Mouse (Mus musculus) lung, embryonic 16.5 days (tissue): ENCODE results near the gene Sgip1. TPM values are rescaled to one million over a fixed set of nuclear protein-coding genes. Genes with fewer than 3 reads are reported as not detected.

ENCODE experiments used
- ATAC-seq: fragments of 200-750 bp; cut with Nextera tagmentation; 2 replicates; pipeline ENCODE4 v1.8.0; 2017; ENCODE audit warnings: low read depth, mild to moderate bottlenecking, moderate library complexity
- H3K27ac ChIP-seq: fragments of 300-500 bp; sonication (generic); 2 replicates; pipeline ENCODE4 v1.5.1; 2014; ENCODE audit warnings: mild to moderate bottlenecking, control low read depth, low read length
- H3K27me3 ChIP-seq: fragments of 300-500 bp; sonication (generic); 2 replicates; pipeline ENCODE4 v1.6.1; 2014; ENCODE audit warnings: low read depth, low read length, mixed read lengths; ENCODE audit not compliant: control insufficient read depth, insufficient read depth
- H3K36me3 ChIP-seq: fragments of 300-500 bp; sonication (generic); 2 replicates; pipeline ENCODE4 v1.6.1; 2014; ENCODE audit warnings: low read length; ENCODE audit not compliant: control insufficient read depth, insufficient read depth
- H3K4me1 ChIP-seq: fragments of 300-500 bp; sonication (generic); replicated peaks from 2 replicates; pipeline ENCODE4 v1.6.1; 2014; ENCODE audit warnings: low read length, mixed read lengths; ENCODE audit not compliant: control insufficient read depth, insufficient read depth
- H3K4me2 ChIP-seq: fragments of 300-500 bp; sonication (generic); 2 replicates; pipeline ENCODE4 v1.6.1; 2014; ENCODE audit warnings: low read depth, low read length, control low read depth
- H3K4me3 ChIP-seq: fragments of 300-500 bp; sonication (generic); 2 replicates; pipeline ENCODE4 v1.5.1; 2014; ENCODE audit warnings: mild to moderate bottlenecking, low read length, control low read depth
- H3K9ac ChIP-seq: fragments of 300-500 bp; sonication (generic); 2 replicates; pipeline ENCODE4 v1.6.1; 2014; ENCODE audit warnings: low read length, control low read depth
- H3K9me3 ChIP-seq: fragments of 300-500 bp; sonication (generic); 2 replicates; pipeline ENCODE4 v1.6.1; 2016; ENCODE audit warnings: low read length; ENCODE audit not compliant: control insufficient read depth
- WGBS: fragments of 180-500 bp; shearing (Covaris S2); extraction: QIAGEN DNeasy Blood & Tissue Kit; methylation state at CpG from one replicate; pipeline ENCODE4 v1.1.7; 2014; 5-methylcytosine and 5-hydroxymethylcytosine counted together
- polyA plus RNA-seq: library from polyadenylated mRNA; unstranded; fragments of >200 nt; fragmentation: Nextera tagmentation; extraction: Ambion mirVana; gene quantifications from 2 replicates; pipeline ENCODE4 v1.2.1, GENCODE M21; 2015

The Sgip1 gene
- polyA plus RNA-seq, 1 experiment from 2014 or later: 8.2 TPM

- Histone ChIP-seq H3K27ac (no peak overlapping the region), H3K9ac (no peak overlapping the region), H3K27me3 (no peaks in the 10 kb centered on the region), H3K36me3 (no peaks in the 10 kb centered on the region), H3K4me2 (no peak overlapping the region), H3K4me3 (no peak overlapping the region), H3K9me3 (no peaks in the 10 kb centered on the region), H3K4me1 (no peaks in the 10 kb centered on the region)
- no peak for ATAC-seq
- WGBS: 89% methylated on average over 5 of the region's 5 CpGs
Observed at GRCm38 (mm10) chr4:102899683-102900082, 158.6 kb downstream of the Sgip1 start.

GRCm38 (mm10) chr4:102900166-102900565 lies 159.1 kb downstream of the Sgip1 start:
- Histone ChIP-seq H3K4me2 (no peak overlapping the region), H3K9ac (no peak overlapping the region), H3K4me1 (no peaks in the 10 kb centered on the region), H3K9me3 (no peaks in the 10 kb centered on the region), H3K27me3 (no peaks in the 10 kb centered on the region), H3K27ac (no peak overlapping the region), H3K4me3 (no peak overlapping the region), H3K36me3 (no peaks in the 10 kb centered on the region)
- ATAC-seq: no peak
- 74% methylated on average over 6 of the region's 6 CpGs for WGBS

- Histone ChIP-seq H3K4me2 (no peak overlapping the region), H3K9me3 (no peaks in the 10 kb centered on the region), H3K4me1 (no peaks in the 10 kb centered on the region; the same call in 1 of the 2 replicates), H3K9ac (no peak overlapping the region), H3K27me3 (no peaks in the 10 kb centered on the region), H3K4me3 (no peak overlapping the region), H3K36me3 (no peaks in the 10 kb centered on the region), H3K27ac (no peak overlapping the region)
- ATAC-seq: peak; percentile 72
- WGBS: 37% methylated on average over 7 of the region's 7 CpGs
Observed at GRCm38 (mm10) chr4:102907843-102908427, 166.8 kb downstream of the Sgip1 start.

- no peak overlapping the region for H3K27ac ChIP-seq
- no peaks in the 10 kb centered on the region for H3K36me3 ChIP-seq
- ATAC-seq: no peak
- H3K9ac ChIP-seq: no peak overlapping the region
- 83% methylated on average over 4 of the region's 4 CpGs for WGBS
- no peak overlapping the region for H3K4me3 ChIP-seq
- no peak overlapping the region for H3K4me2 ChIP-seq
- H3K27me3 ChIP-seq: no peaks in the 10 kb centered on the region
- H3K4me1 ChIP-seq: no peaks in the 10 kb centered on the region; the same call in 1 of the 2 replicates
- H3K9me3 ChIP-seq: no peaks in the 10 kb centered on the region
Observed at GRCm38 (mm10) chr4:102910191-102910590, 169.1 kb downstream of the Sgip1 start.

GRCm38 (mm10) chr4:102913176-102913575 lies 172.1 kb downstream of the Sgip1 start:
- no peak overlapping the region for H3K9ac ChIP-seq
- WGBS: 91% methylated on average over 3 of the region's 3 CpGs
- no peak for ATAC-seq
- no peaks in the 10 kb centered on the region for H3K36me3 ChIP-seq
- H3K4me3 ChIP-seq: no peak overlapping the region
- no peaks in the 10 kb centered on the region for H3K4me1 ChIP-seq
- no peaks in the 10 kb centered on the region for H3K27me3 ChIP-seq
- no peak overlapping the region for H3K4me2 ChIP-seq
- H3K9me3 ChIP-seq: no peaks in the 10 kb centered on the region
- H3K27ac ChIP-seq: no peak overlapping the region

GRCm38 (mm10) chr4:102913700-102914327 lies 172.7 kb downstream of the Sgip1 start:
- H3K27me3 ChIP-seq: no peaks in the 10 kb centered on the region
- no peak for ATAC-seq
- H3K9me3 ChIP-seq: no peaks in the 10 kb centered on the region
- H3K4me1 ChIP-seq: no peaks in the 10 kb centered on the region
- no peaks in the 10 kb centered on the region for H3K36me3 ChIP-seq
- H3K27ac ChIP-seq: no peak overlapping the region
- no peak overlapping the region for H3K4me2 ChIP-seq
- no peak overlapping the region for H3K4me3 ChIP-seq
- no peak overlapping the region for H3K9ac ChIP-seq
- WGBS: 77% methylated on average over 5 of the region's 5 CpGs

- Histone ChIP-seq H3K9ac (no peak overlapping the region), H3K27ac (no peak overlapping the region), H3K4me3 (no peak overlapping the region), H3K27me3 (no peaks in the 10 kb centered on the region), H3K9me3 (no peaks in the 10 kb centered on the region), H3K36me3 (no peaks in the 10 kb centered on the region), H3K4me1 (no peaks in the 10 kb centered on the region), H3K4me2 (no peak overlapping the region)
- WGBS: 85% methylated on average over 1 of the region's 1 CpGs
- ATAC-seq: no peak
Observed at GRCm38 (mm10) chr4:102918191-102918590, 177.1 kb downstream of the Sgip1 start.

GRCm38 (mm10) chr4:102929491-102929890 lies 188.4 kb downstream of the Sgip1 start:
- no peak overlapping the region for H3K4me2 ChIP-seq
- no peak overlapping the region for H3K4me3 ChIP-seq
- ATAC-seq: no peak
- no peaks in the 10 kb centered on the region for H3K27me3 ChIP-seq
- no peaks in the 10 kb centered on the region for H3K9me3 ChIP-seq
- H3K4me1 ChIP-seq: no peaks in the 10 kb centered on the region
- 38% methylated on average over 3 of the region's 4 CpGs for WGBS
- H3K27ac ChIP-seq: no peak overlapping the region
- H3K9ac ChIP-seq: no peak overlapping the region
- H3K36me3 ChIP-seq: no peaks in the 10 kb centered on the region

- H3K36me3 ChIP-seq: no peaks in the 10 kb centered on the region
- H3K27me3 ChIP-seq: no peaks in the 10 kb centered on the region
- H3K27ac ChIP-seq: no peak overlapping the region
- no peak overlapping the region for H3K4me2 ChIP-seq
- 89% methylated on average over 7 of the region's 7 CpGs for WGBS
- H3K9me3 ChIP-seq: no peaks in the 10 kb centered on the region
- ATAC-seq: no peak
- H3K9ac ChIP-seq: no peak overlapping the region
- no peaks in the 10 kb centered on the region for H3K4me1 ChIP-seq
- H3K4me3 ChIP-seq: no peak overlapping the region
Observed at GRCm38 (mm10) chr4:102930679-102931078, 189.6 kb downstream of the Sgip1 start.
